Mouse (Mus musculus) left cerebral cortex, postnatal 10 days (tissue): ENCODE measurements around the gene Napsa. TPM values are rescaled to one million over a fixed set of nuclear protein-coding genes. Genes with fewer than 3 reads are reported as not detected.

Experiments
- microRNA-seq: library from miRNA; unstranded; fragments of <30 nt; microRNA quantifications from one replicate; pipeline ENCODE4 v1.2.0, GENCODE M21; 2022
- total RNA-seq, 2 experiments: library from RNA; stranded (reverse); gene quantifications; 2 replicates each; pipeline ENCODE4 v1.2.3; 2021

Napsa gene
- total RNA-seq, 2 experiments from 2014 or later = 0.32 TPM; not detected in 1

Small RNA genes lying within 50 kb of the gene (microRNA-seq; reads per million reads assigned to microRNA genes)
- gene Mir7053 = 0.86 reads per million

Other genes with a start within 250 kb of the Napsa start
- 10 to 100 TPM; 77.1 to 78.3 TPM for gene Syt3, start 188.3 kb upstream of the Napsa start, total RNA-seq
- 1 to 10 TPM; 2.1 to 2.9 TPM for gene 1700008O03Rik, start 186.6 kb upstream of the Napsa start, total RNA-seq
- 100 to 1,000 TPM; 311 to 323 TPM for gene Lrrc4b, start 143.4 kb upstream of the Napsa start, total RNA-seq
- 10 to 100 TPM; 14.7 to 18.0 TPM for gene Aspdh, start 107.0 kb upstream of the Napsa start, total RNA-seq
- 10 to 100 TPM; 36.3 to 37.4 TPM for gene Josd2, start 104.4 kb upstream of the Napsa start, total RNA-seq
- gene Emc10, start 75.9 kb upstream of the Napsa start, total RNA-seq = 100 to 1,000 TPM; 143 to 144 TPM
- gene Fam71e1, start 75.8 kb upstream of the Napsa start, total RNA-seq = 10 to 100 TPM; 24.4 to 26.8 TPM
- under 1 TPM; 0.09 to 0.53 TPM for gene Mybpc2, start 47.7 kb upstream of the Napsa start, total RNA-seq
- gene Spib, start 40.3 kb upstream of the Napsa start, total RNA-seq = under 1 TPM in 1 of 2 experiments, not detected in 1; 0.13 TPM
- gene Pold1, start 23.5 kb upstream of the Napsa start, total RNA-seq = 1 to 10 TPM; 6.9 to 7.2 TPM
- 10 to 100 TPM; 49.6 to 53.6 TPM for gene Nr1h2, start 18.4 kb upstream of the Napsa start, total RNA-seq
- gene Kcnc3, start 18.3 kb downstream of the Napsa start, total RNA-seq = 10 to 100 TPM; 48.5 to 55.4 TPM
- 1 to 10 TPM; 9.1 to 9.7 TPM for gene Myh14, start 98.5 kb downstream of the Napsa start, total RNA-seq
- gene Izumo2, start 136.4 kb downstream of the Napsa start, total RNA-seq = not detected
- 10 to 100 TPM; 24.5 to 30.8 TPM for gene Vrk3, start 176.0 kb downstream of the Napsa start, total RNA-seq
- gene Zfp473, start 178.7 kb downstream of the Napsa start, total RNA-seq = under 1 TPM; 0.79 to 0.81 TPM
- 10 to 100 TPM; 39.8 to 42.9 TPM for gene Nup62, start 243.7 kb downstream of the Napsa start, total RNA-seq
- gene Il4i1, start 244.0 kb downstream of the Napsa start, total RNA-seq = 1 to 10 TPM; 1.1 to 2.7 TPM
- 10 to 100 TPM; 23.6 to 24.1 TPM for gene Atf5, start 244.3 kb downstream of the Napsa start, total RNA-seq